Mouse (Mus musculus) small intestine, adult 2 months (tissue): ENCODE data around the gene March7. TPM values are rescaled to one million over a fixed set of nuclear protein-coding genes. Genes with fewer than 3 reads are reported as not detected.
A peak's percentile ranks its signal among the peaks of the same experiment; 100 is the strongest.

Source experiments
- H3K27ac ChIP-seq: fragments of 200-500 bp; 2 replicates; pipeline ENCODE4 v1.5.1; 2012; ENCODE audit warnings: low read depth, low read length, control low read depth, inconsistent platforms; ENCODE audit not compliant: insufficient read depth
- H3K27me3 ChIP-seq: fragments of 200-500 bp; 2 replicates; pipeline ENCODE4 v1.6.1; 2012; ENCODE audit warnings: mild to moderate bottlenecking, moderate library complexity, low read length, inconsistent platforms; ENCODE audit not compliant: control insufficient read depth, insufficient read depth
- H3K36me3 ChIP-seq: fragments of 200-500 bp; 2 replicates; pipeline ENCODE4 v1.6.1; 2012; ENCODE audit warnings: mild to moderate bottlenecking, low read length, control low read depth, inconsistent platforms; ENCODE audit not compliant: control insufficient read depth, insufficient read depth
- H3K4me1 ChIP-seq: fragments of 200-500 bp; 2 replicates; pipeline ENCODE4 v1.6.1; 2012; ENCODE audit warnings: low read length, inconsistent platforms, mixed read lengths; ENCODE audit not compliant: control insufficient read depth, insufficient read depth, insufficient read length
- H3K4me3 ChIP-seq: fragments of 200-500 bp; 2 replicates; pipeline ENCODE4 v1.5.1; 2012; ENCODE audit warnings: low read depth, mild to moderate bottlenecking, control low read depth, inconsistent platforms, low read length, moderate library complexity
- CTCF ChIP-seq: fragments of 200-500 bp; IDR thresholded peaks from 2 replicates; pipeline ENCODE4 v1.5.1; 2012; ENCODE audit warnings: low read depth, mild to moderate bottlenecking, control low read depth, inconsistent platforms, low read length, moderate library complexity, mixed read lengths; ENCODE audit not compliant: insufficient replicate concordance, insufficient read length; ENCODE audit errors: extremely low read depth
- POLR2A ChIP-seq: fragments of 200-500 bp; IDR thresholded peaks from 2 replicates; pipeline ENCODE4 v1.6.1; 2012; ENCODE audit warnings: low read depth, mild to moderate bottlenecking, control low read depth, inconsistent platforms, low read length, moderate library complexity
- WGBS: fragments of 180-500 bp; shearing (Covaris S2); methylation state at CpG from one replicate; pipeline ENCODE4 v1.1.7; 2018; 5-methylcytosine and 5-hydroxymethylcytosine counted together
- polyA plus RNA-seq: library from polyadenylated mRNA; depleted of rRNA; stranded (reverse); fragments of >200 nt; gene quantifications from 2 replicates; pipeline ENCODE4 v1.2.3, GENCODE M21; 2012

Gene March7
- polyA plus RNA-seq, 1 experiment, result 4.4 TPM

GRCm38 (mm10) chr2:60202900-60203530 is 6.7 kb upstream of the March7 start:
- Histone ChIP-seq H3K27ac (no peak overlapping the region), H3K36me3 (0 out of 2 replicates have a peak, but pooled peaks cover 2% of the 10 kb centered on the region), H3K27me3 (no peaks in the 10 kb centered on the region), H3K4me3 (no peak overlapping the region), H3K4me1 (peaks cover 14% of the 10 kb centered on the region; the same call in 1 of the 2 replicates)
- 66% methylated on average over 8 of the region's 8 CpGs for WGBS
- TF ChIP-seq CTCF, result no peak
- no peak for TF ChIP-seq POLR2A

- no peak overlapping the region for H3K4me3 ChIP-seq
- 35% methylated on average over 4 of the region's 4 CpGs for WGBS
- TF ChIP-seq CTCF (no peak), POLR2A (no peak)
- H3K36me3 ChIP-seq, result 0 out of 2 replicates have a peak, but pooled peaks cover 2% of the 10 kb centered on the region
- H3K27me3 ChIP-seq, result no peaks in the 10 kb centered on the region
- peak overlapping the region; percentile 76 for H3K27ac ChIP-seq
- H3K4me1 ChIP-seq, result peaks cover 16% of the 10 kb centered on the region; the same call in 1 of the 2 replicates
Observed at GRCm38 (mm10) chr2:60203733-60204132, 6.0 kb upstream of the March7 start.

- H3K27ac ChIP-seq, result peak overlapping the region; percentile 76
- 0 out of 2 replicates have a peak, but pooled peaks cover 2% of the 10 kb centered on the region for H3K36me3 ChIP-seq
- TF ChIP-seq POLR2A (no peak), CTCF (no peak)
- H3K4me3 ChIP-seq, result no peak overlapping the region
- WGBS, result 32% methylated on average over 6 of the region's 6 CpGs
- peaks cover 16% of the 10 kb centered on the region; the same call in 1 of the 2 replicates for H3K4me1 ChIP-seq
- no peaks in the 10 kb centered on the region for H3K27me3 ChIP-seq
Observed at GRCm38 (mm10) chr2:60204162-60204561, 5.5 kb upstream of the March7 start.

GRCm38 (mm10) chr2:60205795-60206194 is 3.9 kb upstream of the March7 start:
- no peak for TF ChIP-seq CTCF
- Histone ChIP-seq H3K4me1 (peaks cover 16% of the 10 kb centered on the region; the same call in 1 of the 2 replicates), H3K27ac (no peak overlapping the region), H3K4me3 (no peak overlapping the region), H3K27me3 (no peaks in the 10 kb centered on the region), H3K36me3 (0 out of 2 replicates have a peak, but pooled peaks cover 2% of the 10 kb centered on the region)
- 91% methylated on average over 6 of the region's 6 CpGs for WGBS

- Histone ChIP-seq H3K27ac (peak overlapping the region; percentile 26), H3K4me3 (peak overlapping the region; percentile 81), H3K27me3 (no peaks in the 10 kb centered on the region), H3K36me3 (peaks cover 2% of the 10 kb centered on the region; the same call in 1 of the 2 replicates), H3K4me1 (peaks cover 17% of the 10 kb centered on the region; the same call in 1 of the 2 replicates)
- TF ChIP-seq POLR2A (no peak), CTCF (0 out of 2 replicates have a peak, but pooled peaks have one; percentile 1)
- under 1% methylated on average over 29 of the region's 35 CpGs for WGBS
Observed at GRCm38 (mm10) chr2:60209122-60209611, 520 bp upstream of the March7 start.

- no peak for TF ChIP-seq POLR2A
- peak overlapping the region; percentile 87 for H3K27ac ChIP-seq
- H3K36me3 ChIP-seq, result peaks cover 2% of the 10 kb centered on the region; the same call in 1 of the 2 replicates
- H3K4me3 ChIP-seq, result peak overlapping the region; percentile 47; the same call in 1 of the 2 replicates
- H3K27me3 ChIP-seq, result no peaks in the 10 kb centered on the region
- H3K4me1 ChIP-seq, result peaks cover 19% of the 10 kb centered on the region
- WGBS, result 4% methylated on average over 5 of the region's 5 CpGs
Observed at GRCm38 (mm10) chr2:60210821-60211220, 1.1 kb downstream of the March7 start.

- Histone ChIP-seq H3K4me3 (no peak overlapping the region), H3K36me3 (peaks cover 2% of the 10 kb centered on the region; the same call in 1 of the 2 replicates), H3K27ac (no peak overlapping the region), H3K4me1 (peaks cover 27% of the 10 kb centered on the region), H3K27me3 (no peaks in the 10 kb centered on the region)
- no peak for TF ChIP-seq POLR2A
- no peak for TF ChIP-seq CTCF
Observed at GRCm38 (mm10) chr2:60212488-60212887, 2.8 kb downstream of the March7 start.

GRCm38 (mm10) chr2:60214683-60215082 is 5.0 kb downstream of the March7 start:
- Histone ChIP-seq H3K27ac (no peak overlapping the region), H3K4me1 (peaks cover 23% of the 10 kb centered on the region), H3K27me3 (no peaks in the 10 kb centered on the region), H3K4me3 (no peak overlapping the region), H3K36me3 (peaks cover 4% of the 10 kb centered on the region)
- 83% methylated on average over 2 of the region's 2 CpGs for WGBS
- TF ChIP-seq CTCF (no peak), POLR2A (no peak)
